Mouse (Mus musculus): ENCODE results near the gene Zfp786. TPM values are rescaled to one million over a fixed set of nuclear protein-coding genes. Genes with fewer than 3 reads are reported as not detected.

The Zfp786 gene
- polyA plus RNA-seq, 1 experiment from 2014 or later = 2.4 TPM

DNA sequence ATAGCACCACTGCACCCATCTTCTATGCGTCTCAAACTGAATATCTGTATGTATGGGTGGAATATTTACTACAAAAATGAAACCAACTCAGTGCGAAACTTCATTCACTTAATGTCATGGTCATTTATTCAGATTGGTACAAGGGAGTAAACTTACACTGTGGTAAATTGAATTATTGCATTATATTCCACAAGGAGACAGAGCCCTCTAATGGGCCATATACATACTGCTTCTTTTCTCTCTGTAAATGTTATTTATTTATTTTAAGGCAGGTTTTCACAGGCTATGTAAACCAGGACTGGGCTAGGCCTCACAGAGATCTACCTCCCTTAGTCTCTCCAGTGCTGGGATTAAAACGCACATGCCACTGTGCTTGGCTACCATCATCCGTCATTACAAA lies 3.2 kb downstream of the Zfp786 start:
- no peak overlapping the region for H3K4me2 ChIP-seq (ENCODE audit: low read depth, low read length)
- no peak overlapping the region for H3K4me3 ChIP-seq (ENCODE audit: low read length)
- no peaks in the 10 kb centered on the region for H3K4me1 ChIP-seq (ENCODE audit: control insufficient read depth, insufficient read depth, low read length)
- no peaks in the 10 kb centered on the region for H3K9me3 ChIP-seq (ENCODE audit: control insufficient read depth, low read length)
- no peak overlapping the region for H3K9ac ChIP-seq (ENCODE audit: low read depth, low read length)
- WGBS = 87% methylated on average over 4 of the region's 4 CpGs
- no peaks in the 10 kb centered on the region for H3K27me3 ChIP-seq (replicated peaks; ENCODE audit: control insufficient read depth, insufficient read depth, low read length)
- ATAC-seq = no peak
- no peak overlapping the region for H3K27ac ChIP-seq (ENCODE audit: low read length)
- no peaks in the 10 kb centered on the region for H3K36me3 ChIP-seq (ENCODE audit: control insufficient read depth, insufficient read depth, low read length)

GRCm38 (mm10) chr6:47824241-47824640 lies 6.4 kb downstream of the Zfp786 start:
- 57% methylated on average over 2 of the region's 2 CpGs for WGBS
- Histone ChIP-seq H3K27me3 (replicated peaks; ENCODE audit: control insufficient read depth, insufficient read depth, low read length) (no peaks in the 10 kb centered on the region), H3K9me3 (ENCODE audit: control insufficient read depth, low read length) (no peaks in the 10 kb centered on the region), H3K9ac (ENCODE audit: low read depth, low read length) (no peak overlapping the region), H3K36me3 (ENCODE audit: control insufficient read depth, insufficient read depth, low read length) (no peaks in the 10 kb centered on the region), H3K4me3 (ENCODE audit: low read length) (no peak overlapping the region), H3K27ac (ENCODE audit: low read length) (no peak overlapping the region), H3K4me1 (ENCODE audit: control insufficient read depth, insufficient read depth, low read length) (no peaks in the 10 kb centered on the region), H3K4me2 (ENCODE audit: low read depth, low read length) (no peak overlapping the region)
- no peak for ATAC-seq

GRCm38 (mm10) chr6:47821776-47822175 lies 8.9 kb downstream of the Zfp786 start:
- ATAC-seq = no peak
- Histone ChIP-seq H3K4me2 (ENCODE audit: low read depth, low read length) (no peak overlapping the region), H3K27me3 (replicated peaks; ENCODE audit: control insufficient read depth, insufficient read depth, low read length) (no peaks in the 10 kb centered on the region), H3K27ac (ENCODE audit: low read length) (no peak overlapping the region), H3K9me3 (ENCODE audit: control insufficient read depth, low read length) (no peaks in the 10 kb centered on the region), H3K4me3 (ENCODE audit: low read length) (no peak overlapping the region), H3K36me3 (ENCODE audit: control insufficient read depth, insufficient read depth, low read length) (no peaks in the 10 kb centered on the region), H3K4me1 (ENCODE audit: control insufficient read depth, insufficient read depth, low read length) (no peaks in the 10 kb centered on the region), H3K9ac (ENCODE audit: low read depth, low read length) (no peak overlapping the region)
- 96% methylated on average over 6 of the region's 6 CpGs for WGBS

DNA sequence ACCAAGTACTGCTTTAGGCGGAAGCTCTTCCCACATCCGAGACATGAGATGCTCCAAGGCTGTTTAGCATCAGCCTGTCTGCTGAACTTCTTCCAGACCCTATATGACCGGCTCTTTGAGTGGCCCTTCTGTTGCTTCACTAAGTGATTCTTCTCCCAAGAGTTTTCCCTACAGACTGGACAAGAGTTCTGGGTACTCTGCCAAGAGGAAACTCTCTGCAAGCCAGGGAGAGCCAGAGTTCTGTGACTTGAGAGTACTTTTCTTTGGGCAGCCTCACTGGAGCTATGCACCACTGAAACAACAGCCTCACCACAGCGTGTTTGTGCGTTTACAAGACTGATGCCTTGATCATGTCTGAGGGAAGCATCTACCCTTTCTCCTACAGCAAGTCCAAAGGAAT lies 9.4 kb downstream of the Zfp786 start:
- H3K4me3 ChIP-seq (ENCODE audit: low read length) = no peak overlapping the region
- WGBS = 90% methylated on average over 5 of the region's 5 CpGs
- H3K4me2 ChIP-seq (ENCODE audit: low read depth, low read length) = no peak overlapping the region
- no peak overlapping the region for H3K27ac ChIP-seq (ENCODE audit: low read length)
- no peaks in the 10 kb centered on the region for H3K27me3 ChIP-seq (replicated peaks; ENCODE audit: control insufficient read depth, insufficient read depth, low read length)
- H3K4me1 ChIP-seq (ENCODE audit: control insufficient read depth, insufficient read depth, low read length) = no peaks in the 10 kb centered on the region
- H3K36me3 ChIP-seq (ENCODE audit: control insufficient read depth, insufficient read depth, low read length) = no peaks in the 10 kb centered on the region
- no peak for ATAC-seq
- H3K9me3 ChIP-seq (ENCODE audit: control insufficient read depth, low read length) = no peaks in the 10 kb centered on the region
- H3K9ac ChIP-seq (ENCODE audit: low read depth, low read length) = no peak overlapping the region

GRCm38 (mm10) chr6:47819626-47820325 lies 10.9 kb downstream of the Zfp786 start:
- no peaks in the 10 kb centered on the region for H3K27me3 ChIP-seq (replicated peaks; ENCODE audit: control insufficient read depth, insufficient read depth, low read length)
- WGBS = 93% methylated on average over 23 of the region's 23 CpGs
- no peak for ATAC-seq
- no peaks in the 10 kb centered on the region for H3K4me1 ChIP-seq (ENCODE audit: control insufficient read depth, insufficient read depth, low read length)
- no peaks in the 10 kb centered on the region for H3K9me3 ChIP-seq (ENCODE audit: control insufficient read depth, low read length)
- no peak overlapping the region for H3K4me2 ChIP-seq (ENCODE audit: low read depth, low read length)
- no peak overlapping the region for H3K9ac ChIP-seq (ENCODE audit: low read depth, low read length)
- no peak overlapping the region for H3K4me3 ChIP-seq (ENCODE audit: low read length)
- no peaks in the 10 kb centered on the region for H3K36me3 ChIP-seq (ENCODE audit: control insufficient read depth, insufficient read depth, low read length)
- H3K27ac ChIP-seq (ENCODE audit: low read length) = no peak overlapping the region

DNA sequence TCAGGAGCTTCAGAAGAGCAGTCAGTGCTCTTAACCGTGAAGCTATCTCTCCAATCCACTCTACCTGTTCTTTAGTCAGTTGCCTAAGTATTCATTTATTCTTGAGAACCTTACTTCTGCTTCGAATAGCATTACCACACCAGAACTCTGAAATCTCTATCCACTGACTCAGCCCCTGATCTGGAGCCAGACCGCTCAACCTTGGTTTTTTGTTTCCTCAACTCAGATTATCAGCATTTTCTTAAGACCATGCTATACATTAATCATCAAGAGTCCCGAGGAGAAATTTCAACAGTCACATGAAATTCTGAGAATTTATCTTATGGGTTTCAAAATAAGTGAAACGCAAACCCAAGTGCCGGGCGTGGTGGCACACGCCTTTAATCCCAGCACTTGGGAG lies 11.9 kb downstream of the Zfp786 start:
- no peak overlapping the region for H3K9ac ChIP-seq (ENCODE audit: low read depth, low read length)
- no peaks in the 10 kb centered on the region for H3K27me3 ChIP-seq (replicated peaks; ENCODE audit: control insufficient read depth, insufficient read depth, low read length)
- no peak overlapping the region for H3K4me3 ChIP-seq (ENCODE audit: low read length)
- no peak for ATAC-seq
- H3K4me1 ChIP-seq (ENCODE audit: control insufficient read depth, insufficient read depth, low read length) = 0 out of 2 replicates have a peak, but pooled peaks cover 3% of the 10 kb centered on the region
- no peak overlapping the region for H3K4me2 ChIP-seq (ENCODE audit: low read depth, low read length)
- H3K9me3 ChIP-seq (ENCODE audit: control insufficient read depth, low read length) = no peaks in the 10 kb centered on the region
- no peaks in the 10 kb centered on the region for H3K36me3 ChIP-seq (ENCODE audit: control insufficient read depth, insufficient read depth, low read length)
- no peak overlapping the region for H3K27ac ChIP-seq (ENCODE audit: low read length)
- 89% methylated on average over 8 of the region's 8 CpGs for WGBS

DNA sequence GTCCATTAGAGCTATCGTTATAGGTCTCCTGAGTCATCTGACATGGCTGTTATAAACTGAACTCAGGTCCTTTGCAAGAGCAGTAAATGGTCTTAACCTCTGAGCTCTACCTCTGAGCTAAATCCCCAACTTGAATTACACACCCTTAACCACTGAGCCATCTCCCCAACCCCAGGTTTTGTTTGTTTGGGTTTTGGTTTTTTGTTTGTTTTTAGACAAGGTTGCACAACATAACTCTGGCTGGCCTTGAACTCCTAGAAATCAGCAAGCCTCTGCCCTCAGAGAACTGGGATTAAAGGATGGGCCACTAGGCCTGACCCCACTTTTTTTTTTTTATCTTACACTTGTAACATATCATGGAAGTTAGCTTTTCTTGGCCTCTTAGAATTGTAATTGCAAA lies 14.5 kb downstream of the Zfp786 start:
- H3K9me3 ChIP-seq (ENCODE audit: control insufficient read depth, low read length) = no peaks in the 10 kb centered on the region
- H3K36me3 ChIP-seq (ENCODE audit: control insufficient read depth, insufficient read depth, low read length) = no peaks in the 10 kb centered on the region
- no peak for ATAC-seq
- WGBS = 70% methylated on average over 1 of the region's 1 CpGs
- no peak overlapping the region for H3K27ac ChIP-seq (ENCODE audit: low read length)
- no peaks in the 10 kb centered on the region for H3K27me3 ChIP-seq (replicated peaks; ENCODE audit: control insufficient read depth, insufficient read depth, low read length)
- no peak overlapping the region for H3K9ac ChIP-seq (ENCODE audit: low read depth, low read length)
- peaks cover 10% of the 10 kb centered on the region for H3K4me1 ChIP-seq (ENCODE audit: control insufficient read depth, insufficient read depth, low read length)
- no peak overlapping the region for H3K4me2 ChIP-seq (ENCODE audit: low read depth, low read length)
- H3K4me3 ChIP-seq (ENCODE audit: low read length) = no peak overlapping the region

DNA sequence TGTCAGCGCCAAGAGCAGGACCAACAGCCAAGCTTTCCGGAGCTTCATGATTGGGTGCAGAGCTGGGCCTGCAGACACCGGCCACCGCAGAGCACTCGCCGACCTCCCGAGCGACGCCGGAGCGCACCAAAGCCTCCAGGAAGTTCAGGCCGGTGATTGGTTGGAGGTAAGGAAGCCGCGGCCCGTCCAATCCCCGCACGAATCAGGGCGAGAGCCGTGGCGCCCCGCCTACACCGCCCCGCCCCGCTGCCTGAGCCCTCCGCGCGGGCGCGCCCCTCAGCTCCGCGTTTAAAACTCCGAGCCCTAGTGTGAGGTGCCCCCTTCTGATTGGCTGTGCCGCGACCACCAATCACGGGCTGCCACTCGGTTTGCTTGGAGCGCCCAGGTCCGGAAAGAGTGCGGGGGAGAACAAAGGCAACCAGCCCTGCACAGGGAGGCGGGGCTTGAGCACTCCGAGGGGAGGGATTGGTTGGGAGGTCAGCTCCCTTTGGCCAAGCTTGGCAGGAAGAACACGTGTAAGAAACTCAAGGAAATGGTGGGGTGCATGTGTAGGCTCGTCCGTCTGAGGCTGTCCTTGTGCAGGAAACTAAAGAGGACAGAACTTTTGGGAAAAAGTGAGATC lies 17.3 kb downstream of the Zfp786 start, which contains the start of gene Pdia4:
Gene Pdia4, minus strand, starts transcription at position 174 of the 622 bp plus-strand sequence.
- H3K4me1 ChIP-seq (ENCODE audit: control insufficient read depth, insufficient read depth, low read length) = peaks cover 23% of the 10 kb centered on the region
- H3K27me3 ChIP-seq (replicated peaks; ENCODE audit: control insufficient read depth, insufficient read depth, low read length) = no peaks in the 10 kb centered on the region
- peak within 1 kb of the TSS; percentile 95 for H3K9ac ChIP-seq (ENCODE audit: low read depth, low read length)
- H3K9me3 ChIP-seq (ENCODE audit: control insufficient read depth, low read length) = no peaks in the 10 kb centered on the region
- no peaks in the 10 kb centered on the region for H3K36me3 ChIP-seq (ENCODE audit: control insufficient read depth, insufficient read depth, low read length)
- peak within 1 kb of the TSS; percentile 94 for H3K4me3 ChIP-seq (ENCODE audit: low read length)
- peak; percentile 99 for ATAC-seq
- under 1% methylated on average over 44 of the region's 44 CpGs for WGBS
- peak within 1 kb of the TSS; percentile 84 for H3K4me2 ChIP-seq (ENCODE audit: low read depth, low read length)
- peak within 1 kb of the TSS; percentile 99 for H3K27ac ChIP-seq (ENCODE audit: low read length)

- peak overlapping the region; percentile 94 for H3K4me3 ChIP-seq (ENCODE audit: low read length)
- H3K36me3 ChIP-seq (ENCODE audit: control insufficient read depth, insufficient read depth, low read length) = no peaks in the 10 kb centered on the region
- under 1% methylated on average over 17 of the region's 17 CpGs for WGBS
- peak overlapping the region; percentile 95 for H3K9ac ChIP-seq (ENCODE audit: low read depth, low read length)
- peaks cover 23% of the 10 kb centered on the region for H3K4me1 ChIP-seq (ENCODE audit: control insufficient read depth, insufficient read depth, low read length)
- peak overlapping the region; percentile 99 for H3K27ac ChIP-seq (ENCODE audit: low read length)
- no peak for ATAC-seq
- no peaks in the 10 kb centered on the region for H3K27me3 ChIP-seq (replicated peaks; ENCODE audit: control insufficient read depth, insufficient read depth, low read length)
- no peaks in the 10 kb centered on the region for H3K9me3 ChIP-seq (ENCODE audit: control insufficient read depth, low read length)
- peak overlapping the region; percentile 84 for H3K4me2 ChIP-seq (ENCODE audit: low read depth, low read length)
Measured at GRCm38 (mm10) chr6:47812271-47812915, 18.3 kb downstream of the Zfp786 start.
